Mouse (Mus musculus) liver, adult 2 months (tissue): ENCODE data around the gene Tspo.

Experiments used
- CTCF ChIP-seq: fragments of 200-500 bp; IDR thresholded peaks from 2 replicates; pipeline ENCODE4 v1.5.1; 2011; ENCODE audit warnings: low read depth, low read length, control low read depth
- POLR2A ChIP-seq: fragments of 200-500 bp; IDR thresholded peaks from 2 replicates; pipeline ENCODE4 v1.6.1; 2011; ENCODE audit warnings: low read length, control low read depth; ENCODE audit not compliant: insufficient read depth; ENCODE audit errors: extremely low read depth

DNA sequence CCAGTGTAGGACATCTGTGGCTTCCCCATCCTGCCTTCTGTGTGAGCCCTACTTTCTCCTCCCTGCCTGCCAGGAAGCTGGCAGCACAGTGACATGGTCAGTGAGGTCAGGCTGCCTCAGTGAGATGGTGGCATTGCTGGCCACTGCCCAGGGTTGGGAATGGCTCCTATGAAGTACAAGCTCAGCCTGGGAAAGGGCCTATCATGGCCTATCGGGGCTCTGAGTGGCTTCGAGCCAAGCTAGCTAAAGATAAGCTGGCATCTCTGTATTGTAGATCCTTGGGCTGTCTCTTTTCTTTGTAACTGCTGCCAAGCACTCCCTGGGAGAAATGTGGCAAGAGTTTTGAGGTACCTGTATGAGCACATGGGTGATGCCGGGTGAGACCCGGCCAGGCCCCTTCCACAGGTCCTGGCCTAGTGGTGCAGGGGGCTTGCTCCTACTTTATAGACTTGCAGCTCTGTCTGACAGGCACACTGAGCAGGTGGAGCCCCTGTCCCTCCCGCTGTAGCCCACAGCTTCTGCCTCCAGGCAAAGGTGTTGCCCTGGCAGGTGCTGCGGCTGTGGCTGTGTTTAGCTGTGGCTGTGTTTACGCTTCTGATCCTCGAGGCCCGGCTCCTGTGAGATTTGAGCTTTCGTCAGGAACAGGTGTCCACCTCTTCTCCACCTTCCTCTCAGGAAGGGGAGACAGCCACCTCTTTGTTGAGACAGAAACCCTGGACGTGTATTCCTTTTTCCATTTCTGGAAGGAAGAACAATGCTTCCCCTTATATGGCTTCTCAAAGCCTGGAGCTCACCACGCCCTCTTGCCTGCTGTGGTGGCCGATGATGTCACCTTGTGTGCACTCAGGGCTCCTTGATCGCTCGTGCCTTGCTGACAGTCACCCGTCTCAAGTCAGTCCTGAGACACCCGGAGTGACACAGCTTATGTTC is 28.2 kb upstream of the Tspo start:
- TF ChIP-seq CTCF (no peak), POLR2A (no peak)
